Mouse (Mus musculus): ENCODE data around the gene Slc2a13. TPM values are rescaled to one million over a fixed set of nuclear protein-coding genes. Genes with fewer than 3 reads are reported as not detected.

Gene Slc2a13
- polyA plus RNA-seq, 1 experiment from 2014 or later = 2.2 TPM

GRCm38 (mm10) chr15:91565025-91565605 is 7.9 kb downstream of the Slc2a13 start:
- H3K9me3 ChIP-seq = no peaks in the 10 kb centered on the region
- no peaks in the 10 kb centered on the region for H3K36me3 ChIP-seq
- ATAC-seq (ENCODE audit: low FRiP score, low read depth) = no peak

GRCm38 (mm10) chr15:91561728-91562127 is 11.3 kb downstream of the Slc2a13 start:
- 72% methylated on average over 6 of the region's 6 CpGs for WGBS
- H3K9me3 ChIP-seq = no peaks in the 10 kb centered on the region
- H3K9ac ChIP-seq = no peak overlapping the region
- peaks cover 18% of the 10 kb centered on the region; the same call in 1 of the 2 replicates for H3K4me1 ChIP-seq
- no peak overlapping the region for H3K4me2 ChIP-seq (replicated peaks)
- H3K4me3 ChIP-seq = no peak overlapping the region
- H3K36me3 ChIP-seq = no peaks in the 10 kb centered on the region
- ATAC-seq (ENCODE audit: low FRiP score, low read depth) = no peak
- no peak overlapping the region for H3K27ac ChIP-seq
- H3K27me3 ChIP-seq = no peaks in the 10 kb centered on the region

More at GRCm38 (mm10) chr15:91565025-91565605, 7.9 kb downstream of the Slc2a13 start:
- no peak overlapping the region for H3K9ac ChIP-seq
- H3K4me3 ChIP-seq = no peak overlapping the region
- no peak overlapping the region for H3K27ac ChIP-seq
- no peaks in the 10 kb centered on the region for H3K27me3 ChIP-seq
- no peak overlapping the region for H3K4me2 ChIP-seq (replicated peaks)
- 84% methylated on average over 11 of the region's 11 CpGs for WGBS
- peaks cover 8% of the 10 kb centered on the region; the same call in 1 of the 2 replicates for H3K4me1 ChIP-seq

DNA sequence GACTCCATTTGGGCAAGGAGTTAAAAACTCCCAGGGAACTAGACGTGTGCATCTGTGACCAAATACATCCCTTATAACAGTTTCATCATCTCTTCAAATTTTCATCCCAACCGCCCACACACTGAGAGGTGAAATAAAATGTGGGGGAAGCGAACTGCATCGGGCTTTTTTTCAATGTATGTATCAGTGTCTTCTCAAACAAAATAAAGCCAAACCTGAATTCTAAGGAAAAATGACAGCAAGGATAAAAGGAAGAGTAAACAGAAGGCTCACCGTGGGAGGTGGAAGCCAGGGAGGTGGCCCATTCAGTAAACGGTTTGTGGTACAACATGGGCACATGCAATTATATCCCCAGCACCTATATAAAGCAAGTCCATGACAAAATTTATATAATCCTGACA is 17.7 kb downstream of the Slc2a13 start:
- no peak overlapping the region for H3K4me3 ChIP-seq
- whole genome bisulfite sequencing = 91% methylated on average over 6 of the region's 6 CpGs

GRCm38 (mm10) chr15:91548586-91549268 is 24.3 kb downstream of the Slc2a13 start:
- 46% methylated on average over 12 of the region's 12 CpGs for WGBS
- Histone ChIP-seq H3K4me1 (0 out of 2 replicates have a peak, but pooled peaks cover 4% of the 10 kb centered on the region), H3K9ac (no peak overlapping the region), H3K27ac (no peak overlapping the region), H3K4me3 (no peak overlapping the region), H3K9me3 (no peaks in the 10 kb centered on the region), H3K27me3 (no peaks in the 10 kb centered on the region), H3K4me2 (replicated peaks) (no peak overlapping the region), H3K36me3 (no peaks in the 10 kb centered on the region)
- ATAC-seq (ENCODE audit: low FRiP score, low read depth) = no peak

More for the DNA sequence above, 17.7 kb downstream of the Slc2a13 start:
- no peak overlapping the region for H3K4me2 ChIP-seq (replicated peaks)
- no peaks in the 10 kb centered on the region for H3K27me3 ChIP-seq
- no peak overlapping the region for H3K27ac ChIP-seq
- H3K36me3 ChIP-seq = no peaks in the 10 kb centered on the region
- no peak for ATAC-seq (ENCODE audit: low FRiP score, low read depth)
- no peaks in the 10 kb centered on the region for H3K9me3 ChIP-seq
- H3K4me1 ChIP-seq = peaks cover 12% of the 10 kb centered on the region; the same call in 1 of the 2 replicates
- no peak overlapping the region for H3K9ac ChIP-seq

- Histone ChIP-seq H3K27me3 (no peaks in the 10 kb centered on the region), H3K9me3 (no peaks in the 10 kb centered on the region), H3K9ac (no peak overlapping the region), H3K4me3 (no peak overlapping the region), H3K36me3 (no peaks in the 10 kb centered on the region), H3K4me1 (0 out of 2 replicates have a peak, but pooled peaks cover 4% of the 10 kb centered on the region), H3K4me2 (replicated peaks) (no peak overlapping the region), H3K27ac (no peak overlapping the region)
- WGBS = 81% methylated on average over 4 of the region's 4 CpGs
- no peak for ATAC-seq (ENCODE audit: low FRiP score, low read depth)
These were observed 28.5 kb downstream of the Slc2a13 start for GRCm38 (mm10) chr15:91544586-91544985.

- no peak for ATAC-seq (ENCODE audit: low FRiP score, low read depth)
These were observed 34.6 kb downstream of the Slc2a13 start for GRCm38 (mm10) chr15:91538439-91538838.

DNA sequence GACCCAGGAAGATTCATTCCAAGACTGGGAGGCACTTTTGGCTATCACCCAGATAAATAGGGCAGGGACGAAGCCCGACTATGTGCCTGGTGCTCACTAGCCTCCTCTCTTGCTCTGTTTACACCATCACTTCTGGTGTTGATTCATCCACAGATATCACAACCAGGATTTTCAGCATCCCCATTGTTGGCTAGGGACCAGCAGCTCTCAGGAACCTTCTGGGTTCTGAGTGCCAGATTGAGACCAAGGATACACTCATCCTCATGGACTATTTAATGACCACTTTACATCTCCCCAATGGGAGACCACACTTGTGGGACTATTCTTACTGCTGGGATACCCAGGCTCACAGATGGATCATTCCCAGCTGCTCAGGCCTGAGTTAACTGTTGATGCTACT is 46.2 kb downstream of the Slc2a13 start:
- no peak overlapping the region for H3K4me2 ChIP-seq (replicated peaks)
- no peaks in the 10 kb centered on the region for H3K4me1 ChIP-seq
- H3K27me3 ChIP-seq = no peaks in the 10 kb centered on the region
- ATAC-seq (ENCODE audit: low FRiP score, low read depth) = no peak
- H3K9me3 ChIP-seq = no peaks in the 10 kb centered on the region
- H3K36me3 ChIP-seq = no peaks in the 10 kb centered on the region
- H3K27ac ChIP-seq = no peak overlapping the region
- no peak overlapping the region for H3K9ac ChIP-seq
- WGBS = 85% methylated on average over 2 of the region's 2 CpGs
- H3K4me3 ChIP-seq = no peak overlapping the region

More at GRCm38 (mm10) chr15:91538439-91538838, 34.6 kb downstream of the Slc2a13 start:
- H3K27ac ChIP-seq = no peak overlapping the region
- H3K27me3 ChIP-seq = no peaks in the 10 kb centered on the region
- H3K9me3 ChIP-seq = no peaks in the 10 kb centered on the region
- H3K4me1 ChIP-seq = no peaks in the 10 kb centered on the region
- no peaks in the 10 kb centered on the region for H3K36me3 ChIP-seq
- H3K4me3 ChIP-seq = no peak overlapping the region
- no peak overlapping the region for H3K9ac ChIP-seq
- H3K4me2 ChIP-seq (replicated peaks) = no peak overlapping the region

GRCm38 (mm10) chr15:91526166-91526565 is 46.9 kb downstream of the Slc2a13 start:
- no peaks in the 10 kb centered on the region for H3K4me1 ChIP-seq
- 83% methylated on average over 3 of the region's 3 CpGs for WGBS
- H3K4me2 ChIP-seq (replicated peaks) = no peak overlapping the region
- no peaks in the 10 kb centered on the region for H3K27me3 ChIP-seq
- H3K9me3 ChIP-seq = no peaks in the 10 kb centered on the region
- no peak overlapping the region for H3K27ac ChIP-seq
- no peaks in the 10 kb centered on the region for H3K36me3 ChIP-seq
- no peak overlapping the region for H3K4me3 ChIP-seq
- no peak for ATAC-seq (ENCODE audit: low FRiP score, low read depth)
- no peak overlapping the region for H3K9ac ChIP-seq

DNA sequence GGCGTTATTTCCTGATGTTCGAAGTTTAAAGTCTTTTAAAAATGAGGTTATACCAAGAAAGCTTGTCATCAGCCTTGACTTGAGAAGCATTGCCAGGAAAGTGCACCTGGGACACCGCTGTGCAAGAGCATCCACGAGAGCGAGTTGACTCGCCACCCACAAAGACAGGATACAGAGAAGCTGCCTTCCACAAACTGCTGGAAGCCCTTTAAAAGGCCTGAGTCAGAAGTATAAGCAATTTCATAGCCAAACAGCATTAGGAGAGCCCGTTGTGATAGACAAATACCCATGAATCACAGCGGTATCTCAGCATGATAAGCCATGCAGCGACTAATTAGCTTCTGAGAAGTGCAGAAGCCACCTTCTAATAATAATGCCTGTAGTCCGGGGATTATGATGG is 48.6 kb downstream of the Slc2a13 start:
- no peak overlapping the region for H3K27ac ChIP-seq
- H3K4me2 ChIP-seq (replicated peaks) = no peak overlapping the region
- H3K4me1 ChIP-seq = no peaks in the 10 kb centered on the region
- H3K9me3 ChIP-seq = no peaks in the 10 kb centered on the region
- 73% methylated on average over 10 of the region's 10 CpGs for WGBS
- H3K27me3 ChIP-seq = no peaks in the 10 kb centered on the region
- H3K36me3 ChIP-seq = no peaks in the 10 kb centered on the region
- ATAC-seq (ENCODE audit: low FRiP score, low read depth) = no peak
- H3K4me3 ChIP-seq = no peak overlapping the region
- no peak overlapping the region for H3K9ac ChIP-seq

GRCm38 (mm10) chr15:91503291-91503690 is 69.8 kb downstream of the Slc2a13 start:
- ATAC-seq (ENCODE audit: low FRiP score, low read depth) = no peak
- H3K27me3 ChIP-seq = no peaks in the 10 kb centered on the region
- 63% methylated on average over 6 of the region's 6 CpGs for WGBS
- no peak overlapping the region for H3K27ac ChIP-seq
- no peak overlapping the region for H3K4me3 ChIP-seq
- H3K4me1 ChIP-seq = peaks cover 19% of the 10 kb centered on the region
- H3K4me2 ChIP-seq (replicated peaks) = no peak overlapping the region
- no peaks in the 10 kb centered on the region for H3K9me3 ChIP-seq
- no peak overlapping the region for H3K9ac ChIP-seq
- no peaks in the 10 kb centered on the region for H3K36me3 ChIP-seq

DNA sequence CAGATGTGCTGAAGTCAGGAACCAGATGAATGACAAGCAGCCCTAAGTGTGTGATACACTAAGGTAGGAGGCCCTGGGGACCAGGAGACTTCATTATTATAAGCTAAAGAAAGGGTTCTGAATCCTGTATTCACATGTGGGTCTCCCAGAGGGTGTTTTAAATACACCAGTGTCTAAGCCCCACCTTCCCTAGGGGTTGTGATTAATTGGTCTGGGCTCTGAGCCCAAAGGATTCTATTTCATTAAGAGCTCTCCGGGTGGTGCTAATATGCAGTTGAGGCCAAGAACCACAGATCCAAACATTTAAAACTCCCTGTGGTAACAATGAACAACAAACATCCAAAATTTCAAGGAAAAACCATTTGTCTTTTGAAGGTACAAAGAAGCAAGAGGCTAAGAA is 70.4 kb downstream of the Slc2a13 start:
- 28% methylated on average over 1 of the region's 1 CpGs for WGBS
- Histone ChIP-seq H3K4me2 (replicated peaks) (no peak overlapping the region), H3K27me3 (no peaks in the 10 kb centered on the region), H3K4me3 (no peak overlapping the region), H3K9ac (no peak overlapping the region), H3K36me3 (0 out of 2 replicates have a peak, but pooled peaks cover under 1% of the 10 kb centered on the region), H3K4me1 (peaks cover 19% of the 10 kb centered on the region), H3K9me3 (no peaks in the 10 kb centered on the region), H3K27ac (no peak overlapping the region)
- ATAC-seq (ENCODE audit: low FRiP score, low read depth) = peak; percentile 59; the same call in 1 of the 2 replicates

DNA sequence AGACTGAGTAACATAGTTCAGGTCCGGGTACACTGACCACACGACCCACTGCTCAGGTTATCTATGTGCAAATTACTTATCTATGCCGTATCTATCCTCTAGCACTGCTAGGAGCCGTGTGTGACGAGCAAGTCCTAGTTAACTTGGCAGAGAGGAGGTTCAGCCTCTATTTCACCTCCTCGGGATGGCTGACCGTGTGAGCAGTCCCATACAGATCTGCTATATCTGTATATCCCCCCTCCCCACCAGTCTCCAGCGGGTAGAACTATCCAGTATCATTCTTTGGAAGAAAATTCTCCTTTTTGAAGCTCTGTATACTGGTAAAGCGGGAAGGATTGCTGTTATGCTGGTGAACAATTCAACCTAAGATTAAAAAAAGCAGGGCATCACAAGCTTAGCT is 70.8 kb downstream of the Slc2a13 start:
- Histone ChIP-seq H3K9me3 (no peaks in the 10 kb centered on the region), H3K4me2 (replicated peaks) (no peak overlapping the region), H3K36me3 (0 out of 2 replicates have a peak, but pooled peaks cover 2% of the 10 kb centered on the region), H3K4me3 (no peak overlapping the region), H3K27ac (no peak overlapping the region), H3K9ac (no peak overlapping the region), H3K27me3 (no peaks in the 10 kb centered on the region), H3K4me1 (peaks cover 19% of the 10 kb centered on the region)
- 79% methylated on average over 9 of the region's 9 CpGs for WGBS
- peak; percentile 51 for ATAC-seq (ENCODE audit: low FRiP score, low read depth)

All from limb, embryonic 13.5 days (tissue).